In genomic region chr4:102254466-102255294, GRCm38 (mm10) we compare ENCODE assay signal across 8 mouse cellular contexts.
DNase-seq lines count a peak whose midpoint lies in the region; ATAC-seq lines count a peak whose summit lies in the region.

No protein-coding gene starts in this region.

- peak overlapping the region; percentile 81 for H3K27ac ChIP-seq in forebrain, embryonic 15.5 days (replicated peaks)
- peak overlapping the region; percentile 56 for H3K27ac ChIP-seq in hindbrain, embryonic 11.5 days (ENCODE audit: low read depth, low read length)
- H3K27ac ChIP-seq in midbrain, embryonic 14.5 days (replicated peaks; ENCODE audit: low read depth, low read length) = peak overlapping the region; percentile 76

- peak; percentile 95 for DNase-seq in heart, adult 11 months
- DNase-seq in heart, postnatal 25 days (ENCODE audit: low spot score) = no peak
- DNase-seq in hindbrain, embryonic 11.5 days (ENCODE audit: low spot score) = peak; percentile 65
- peak; percentile 41 to 45 for DNase-seq in left cerebral cortex, adult 8-10 months (ENCODE audit: low spot score in 2 of 2)
- DNase-seq in midbrain, embryonic 14.5 days = peak; percentile 84
- no peak for DNase-seq in adrenal gland, postnatal 25 days

- H3K9ac ChIP-seq in forebrain, embryonic 15.5 days (replicated peaks) = peak overlapping the region; percentile 51
- H3K9ac ChIP-seq in hindbrain, embryonic 11.5 days (ENCODE audit: low read depth, low read length) = peak overlapping the region; percentile 49; the same call in 1 of the 2 replicates
- peak overlapping the region; percentile 43 for H3K9ac ChIP-seq in midbrain, embryonic 14.5 days (replicated peaks; ENCODE audit: low read length)

- peak overlapping the region; percentile 58 for H3K4me2 ChIP-seq in forebrain, embryonic 15.5 days (replicated peaks)
- H3K4me2 ChIP-seq in hindbrain, embryonic 11.5 days (replicated peaks; ENCODE audit: low read depth, low read length) = peak overlapping the region; percentile 46
- peak overlapping the region; percentile 71 for H3K4me2 ChIP-seq in midbrain, embryonic 14.5 days (ENCODE audit: low read length)

- peak overlapping the region; percentile 43 for H3K4me3 ChIP-seq in forebrain, embryonic 15.5 days
- H3K4me3 ChIP-seq in hindbrain, embryonic 11.5 days (ENCODE audit: low read depth, low read length) = peak overlapping the region; percentile 30
- peak overlapping the region; percentile 36 for H3K4me3 ChIP-seq in midbrain, embryonic 14.5 days (replicated peaks; ENCODE audit: low read depth, low read length)

- no peaks in the 10 kb centered on the region for H3K36me3 ChIP-seq in forebrain, embryonic 15.5 days
- no peaks in the 10 kb centered on the region for H3K36me3 ChIP-seq in hindbrain, embryonic 11.5 days (ENCODE audit: control insufficient read depth, insufficient read depth, low read length)
- no peaks in the 10 kb centered on the region for H3K36me3 ChIP-seq in midbrain, embryonic 14.5 days (ENCODE audit: control insufficient read depth, insufficient read depth, low read length)

- ATAC-seq in forebrain, embryonic 15.5 days (replicated peaks) = peak; percentile 92
- ATAC-seq in hindbrain, embryonic 11.5 days (ENCODE audit: low FRiP score) = peak; percentile 87
- peak; percentile 87 for ATAC-seq in midbrain, embryonic 14.5 days (ENCODE audit: low FRiP score, low TSS enrichment)
- no peak for ATAC-seq in megakaryocyte-erythroid progenitor cell, adult 5-6 weeks (replicated peaks; ENCODE audit: low FRiP score, low TSS enrichment, poor library complexity, severe bottlenecking)

- H3K27me3 ChIP-seq in forebrain, embryonic 15.5 days = no peaks in the 10 kb centered on the region
- no peaks in the 10 kb centered on the region for H3K27me3 ChIP-seq in hindbrain, embryonic 11.5 days (ENCODE audit: control insufficient read depth, insufficient read depth, low read length)
- no peaks in the 10 kb centered on the region for H3K27me3 ChIP-seq in midbrain, embryonic 14.5 days (ENCODE audit: control insufficient read depth, insufficient read depth, low read length)

- H3K9me3 ChIP-seq in forebrain, embryonic 15.5 days = no peaks in the 10 kb centered on the region
- H3K9me3 ChIP-seq in hindbrain, embryonic 11.5 days (ENCODE audit: control insufficient read depth, low read length) = no peaks in the 10 kb centered on the region
- H3K9me3 ChIP-seq in midbrain, embryonic 14.5 days (ENCODE audit: control insufficient read depth, low read length) = no peaks in the 10 kb centered on the region

- WGBS in forebrain, embryonic 15.5 days = 1% methylated on average over 15 of the region's 15 CpGs
- WGBS in hindbrain, embryonic 11.5 days = 5% methylated on average over 15 of the region's 15 CpGs
- 1% methylated on average over 15 of the region's 15 CpGs for WGBS in midbrain, embryonic 14.5 days

- H3K4me1 ChIP-seq in forebrain, embryonic 15.5 days = peaks cover 21% of the 10 kb centered on the region
- 0 out of 2 replicates have a peak, but pooled peaks cover 2% of the 10 kb centered on the region for H3K4me1 ChIP-seq in hindbrain, embryonic 11.5 days (replicated peaks; ENCODE audit: control insufficient read depth, insufficient read depth, low read length)
- H3K4me1 ChIP-seq in midbrain, embryonic 14.5 days (ENCODE audit: control insufficient read depth, insufficient read depth, low read length) = peaks cover 23% of the 10 kb centered on the region

- intact Hi-C loops in heart, postnatal 25 days (cut with DNase I) = loop anchor here (10.0 kb wide), 1 partner anchor 190 kb away; no protein-coding TSS in a partner anchor

Comparison
In these comparisons a context has a peak if more than half of its experiments do, and no peak if none do; other contexts are left out.
1. DNase-seq: peak in heart, adult 11 months (single experiment), hindbrain, embryonic 11.5 days (single experiment), left cerebral cortex, adult 8-10 months (2 of 2) and midbrain, embryonic 14.5 days (single experiment); none in heart, postnatal 25 days (single experiment) and adrenal gland, postnatal 25 days (single experiment).
2. Peak in every context shown above with its lines, with median percentiles within 50 percentile points of each other: H3K27ac ChIP-seq, H3K4me2 ChIP-seq, H3K4me3 ChIP-seq and H3K9ac ChIP-seq.